Mouse (Mus musculus) midbrain, embryonic 15.5 days (tissue): ENCODE data around the gene Bpifa2. TPM values are rescaled to one million over a fixed set of nuclear protein-coding genes. Genes with fewer than 3 reads are reported as not detected.
"Not testable (repeated sequence)": the region's sequence is repeated elsewhere in the genome, so short reads cannot be mapped to it uniquely, and the experiment has no call there.

Experiments
- ATAC-seq: fragments of 200-750 bp; cut with Nextera tagmentation; replicated peaks from 2 replicates; pipeline ENCODE4 v1.8.0; 2017; ENCODE audit warnings: moderate TSS enrichment
- H3K27ac ChIP-seq: fragments of 300-500 bp; sonication (generic); 2 replicates; pipeline ENCODE4 v1.5.1; 2015; ENCODE audit warnings: mild to moderate bottlenecking, inconsistent platforms
- H3K27me3 ChIP-seq: fragments of 300-500 bp; sonication (generic); replicated peaks from 2 replicates; pipeline ENCODE4 v1.6.1; 2015; ENCODE audit warnings: inconsistent platforms
- H3K36me3 ChIP-seq: fragments of 300-500 bp; sonication (generic); replicated peaks from 2 replicates; pipeline ENCODE4 v1.6.1; 2015; ENCODE audit warnings: inconsistent platforms
- H3K4me1 ChIP-seq: fragments of 300-500 bp; sonication (generic); 2 replicates; pipeline ENCODE4 v1.6.1; 2015; ENCODE audit warnings: inconsistent platforms
- H3K4me2 ChIP-seq: fragments of 300-500 bp; sonication (generic); 2 replicates; pipeline ENCODE4 v1.6.1; 2015; ENCODE audit warnings: inconsistent platforms, mild to moderate bottlenecking, moderate library complexity
- H3K4me3 ChIP-seq: fragments of 300-500 bp; sonication (generic); 2 replicates; pipeline ENCODE4 v1.5.1; 2015; ENCODE audit warnings: mild to moderate bottlenecking, inconsistent platforms
- H3K9ac ChIP-seq: fragments of 300-500 bp; sonication (generic); 2 replicates; pipeline ENCODE4 v1.6.1; 2015; ENCODE audit warnings: mild to moderate bottlenecking, inconsistent platforms
- H3K9me3 ChIP-seq: fragments of 300-500 bp; sonication (generic); 2 replicates; pipeline ENCODE4 v1.6.1; 2016; ENCODE audit warnings: inconsistent platforms
- WGBS: fragments of 180-500 bp; shearing (Covaris S2); methylation state at CpG from one replicate; pipeline ENCODE4 v1.1.7; 2015; ENCODE audit warnings: mixed read lengths; 5-methylcytosine and 5-hydroxymethylcytosine counted together
- polyA plus RNA-seq: library from polyadenylated mRNA; unstranded; fragments of >200 nt; fragmentation: Nextera tagmentation; extraction: Ambion mirVana; gene quantifications from 2 replicates; pipeline ENCODE4 v1.2.1, GENCODE M21; 2015

The Bpifa2 gene
- polyA plus RNA-seq, 1 experiment from 2014 or later: not detected

DNA sequence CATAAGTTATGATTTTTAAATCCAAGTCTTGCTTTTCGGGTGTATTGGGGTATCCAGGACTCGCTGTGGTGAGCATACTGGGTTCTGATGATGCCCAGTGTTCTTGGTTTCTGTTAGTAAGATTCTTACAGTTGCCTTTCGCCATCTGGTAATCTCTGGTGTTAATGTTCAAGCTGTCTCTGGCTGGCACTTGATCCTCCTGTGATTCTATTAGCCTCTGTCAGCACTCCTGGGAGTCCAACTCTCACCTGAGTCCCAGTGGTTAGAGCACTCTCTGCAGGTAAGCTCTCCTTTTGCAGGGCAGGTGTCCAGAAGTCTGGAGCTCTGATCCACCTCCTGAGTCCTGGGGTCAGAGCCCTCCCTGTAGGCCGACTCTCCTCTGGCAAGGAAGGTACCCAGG lies 16.6 kb downstream of the Bpifa2 start:
- WGBS: 83% methylated on average over 4 of the region's 4 CpGs
- H3K9ac ChIP-seq, H3K4me1 ChIP-seq, ATAC-seq, H3K4me3 ChIP-seq, H3K9me3 ChIP-seq, H3K27ac ChIP-seq, H3K4me2 ChIP-seq, H3K36me3 ChIP-seq, H3K27me3 ChIP-seq: not testable (repeated sequence)

DNA sequence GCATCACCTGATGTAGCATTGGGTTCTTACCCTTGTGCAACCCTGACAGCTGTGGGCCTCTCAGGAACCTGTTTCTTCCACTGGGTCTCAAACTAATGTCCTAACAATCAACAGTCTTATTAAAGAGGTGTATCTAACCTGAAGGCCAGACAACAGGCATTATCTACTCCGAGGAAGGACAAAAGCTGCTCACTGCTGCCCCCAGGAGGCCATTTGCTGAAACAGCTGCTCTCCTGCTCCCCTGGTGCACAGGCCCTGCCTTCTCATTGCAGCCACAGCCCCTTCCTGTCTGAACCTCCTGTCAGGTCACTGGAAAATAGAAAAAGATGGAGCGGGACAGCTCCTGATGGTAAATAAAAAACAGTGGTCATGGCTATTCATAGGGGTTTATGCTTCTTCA lies 30.9 kb downstream of the Bpifa2 start:
- H3K27ac ChIP-seq: no peak overlapping the region
- H3K4me1 ChIP-seq: no peaks in the 10 kb centered on the region
- no peak overlapping the region for H3K9ac ChIP-seq
- ATAC-seq: no peak
- no peak overlapping the region for H3K4me2 ChIP-seq
- no peak overlapping the region for H3K4me3 ChIP-seq
- H3K9me3 ChIP-seq: no peaks in the 10 kb centered on the region
- 67% methylated on average over 2 of the region's 2 CpGs for whole genome bisulfite sequencing
- H3K36me3 ChIP-seq: no peaks in the 10 kb centered on the region
- H3K27me3 ChIP-seq: no peaks in the 10 kb centered on the region

DNA sequence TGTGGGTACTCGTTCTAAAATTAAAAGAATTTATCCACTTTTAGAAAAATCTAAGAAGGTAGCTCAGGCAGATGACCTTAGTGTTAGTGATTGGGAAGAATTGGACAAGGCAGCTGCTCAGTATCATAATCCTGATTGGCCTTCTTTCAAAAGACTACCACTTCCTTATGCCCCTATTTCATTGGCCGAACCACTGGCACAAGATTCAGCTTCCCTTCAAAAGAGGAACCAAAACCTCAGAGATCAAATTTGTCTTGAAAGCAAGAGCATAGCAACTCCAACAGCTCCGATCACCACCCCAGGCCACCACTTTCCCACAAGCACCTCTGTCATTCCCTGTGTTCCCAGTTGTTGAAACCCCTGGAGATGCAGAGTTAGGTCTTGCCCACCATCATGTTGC lies 36.7 kb downstream of the Bpifa2 start:
- ATAC-seq: no peak
- no peak overlapping the region for H3K4me3 ChIP-seq
- no peaks in the 10 kb centered on the region for H3K4me1 ChIP-seq
- H3K9me3 ChIP-seq: no peaks in the 10 kb centered on the region
- no peaks in the 10 kb centered on the region for H3K27me3 ChIP-seq
- no peak overlapping the region for H3K4me2 ChIP-seq
- no peaks in the 10 kb centered on the region for H3K36me3 ChIP-seq
- H3K27ac ChIP-seq: no peak overlapping the region
- no peak overlapping the region for H3K9ac ChIP-seq
- WGBS: 88% methylated on average over 3 of the region's 3 CpGs

DNA sequence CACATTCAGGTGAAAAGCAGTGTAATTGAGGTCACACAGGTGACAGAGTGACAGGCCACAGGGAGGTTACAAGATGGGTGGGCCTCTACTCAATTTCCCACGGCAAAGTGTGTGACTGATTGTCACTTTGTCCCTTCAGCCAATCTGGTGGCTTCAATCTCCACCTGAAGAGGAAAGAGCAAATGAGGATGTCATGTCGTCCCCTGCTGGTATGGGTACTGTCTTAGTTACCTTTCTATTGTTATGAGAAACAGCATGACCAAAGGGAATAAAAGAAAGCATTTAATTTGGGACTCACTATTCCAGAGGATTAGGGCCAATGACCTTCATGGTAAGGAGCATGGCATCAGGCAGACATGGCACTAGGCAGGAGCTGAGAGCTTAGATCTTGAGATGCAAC lies 50.6 kb downstream of the Bpifa2 start:
- H3K4me2 ChIP-seq: no peak overlapping the region
- H3K27me3 ChIP-seq: no peaks in the 10 kb centered on the region
- H3K36me3 ChIP-seq: no peaks in the 10 kb centered on the region
- no peak for ATAC-seq
- H3K27ac ChIP-seq: no peak overlapping the region
- H3K9ac ChIP-seq: no peak overlapping the region
- 63% methylated on average over 2 of the region's 2 CpGs for WGBS
- H3K4me3 ChIP-seq: no peak overlapping the region
- H3K4me1 ChIP-seq: no peaks in the 10 kb centered on the region
- no peaks in the 10 kb centered on the region for H3K9me3 ChIP-seq

Other genes starting within 250 kb of the Bpifa2 start
- 0.04 TPM in 2 replicates for gene Efcab8, start 228.3 kb upstream of the Bpifa2 start, polyA plus RNA-seq
- not detected in 2 replicates for gene Sun5, start 137.2 kb upstream of the Bpifa2 start, polyA plus RNA-seq
- not detected in 2 replicates for gene Bpifb2, start 133.2 kb upstream of the Bpifa2 start, polyA plus RNA-seq
- not detected in 2 replicates for gene Bpifb6, start 107.9 kb upstream of the Bpifa2 start, polyA plus RNA-seq
- not detected in 2 replicates for gene Bpifb3, start 90.0 kb upstream of the Bpifa2 start, polyA plus RNA-seq
- gene Bpifb4, start 70.1 kb upstream of the Bpifa2 start, polyA plus RNA-seq: not detected in 2 replicates
- gene Bpifa6, start 33.3 kb upstream of the Bpifa2 start, polyA plus RNA-seq: not detected in 2 replicates
- gene Bpifa3, start 122.1 kb downstream of the Bpifa2 start, polyA plus RNA-seq: not detected in 2 replicates
- gene Bpifa1, start 134.6 kb downstream of the Bpifa2 start, polyA plus RNA-seq: not detected in 2 replicates
- not detected in 2 replicates for gene Bpifa5, start 154.3 kb downstream of the Bpifa2 start, polyA plus RNA-seq
- 0.50 and 0.66 TPM in 2 replicates for gene Bpifb1, start 182.6 kb downstream of the Bpifa2 start, polyA plus RNA-seq
- gene Bpifb5, start 215.5 kb downstream of the Bpifa2 start, polyA plus RNA-seq: 0.13 and 0.41 TPM in 2 replicates
- gene Bpifb9a, start 249.6 kb downstream of the Bpifa2 start, polyA plus RNA-seq: not detected in 2 replicates